Mouse (Mus musculus) left cerebral cortex, adult 8-10 months (tissue): ENCODE results near the gene Olfr31. TPM values are rescaled to one million over a fixed set of nuclear protein-coding genes. Genes with fewer than 3 reads are reported as not detected.
A peak's percentile ranks its signal among the peaks of the same experiment; 100 is the strongest.

Source experiments
- DNase-seq, 2 experiments: peaks; one replicate each; pipeline ENCODE4 v3.0.0; 2022; ENCODE audit warnings: low spot score in 2 of 2
- total RNA-seq, 4 experiments: library from RNA; stranded (reverse); gene quantifications; 2 replicates each; pipeline ENCODE4 v1.2.4; 2022

Gene Olfr31
- total RNA-seq = not detected

DNA sequence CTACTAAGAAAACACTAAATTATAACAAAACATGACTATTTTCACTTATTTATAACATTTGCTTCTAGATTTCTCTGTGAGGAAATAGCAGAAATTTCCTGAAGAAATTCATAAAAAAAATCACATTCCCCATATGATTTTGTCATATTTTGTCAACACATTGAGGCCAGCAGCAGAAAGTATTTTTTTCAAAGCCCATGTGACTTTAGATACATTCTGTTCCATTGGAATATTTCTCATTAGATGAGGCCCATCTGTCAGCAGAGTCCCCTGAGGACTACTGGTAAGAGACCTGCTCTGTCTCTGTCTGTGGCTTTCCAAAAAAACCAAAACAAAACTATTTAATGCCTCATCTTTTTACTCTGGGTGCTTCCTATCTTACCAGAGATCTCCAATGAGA is at the start of gene Olfr31:
Gene Olfr31, plus strand, starts transcription at position 301 of the 400 bp plus-strand sequence.
- no peak for DNase-seq

GRCm38 (mm10) chr14:14294426-14294825 is 28.2 kb upstream of the Olfr31 start:
- no peak for DNase-seq

DNA sequence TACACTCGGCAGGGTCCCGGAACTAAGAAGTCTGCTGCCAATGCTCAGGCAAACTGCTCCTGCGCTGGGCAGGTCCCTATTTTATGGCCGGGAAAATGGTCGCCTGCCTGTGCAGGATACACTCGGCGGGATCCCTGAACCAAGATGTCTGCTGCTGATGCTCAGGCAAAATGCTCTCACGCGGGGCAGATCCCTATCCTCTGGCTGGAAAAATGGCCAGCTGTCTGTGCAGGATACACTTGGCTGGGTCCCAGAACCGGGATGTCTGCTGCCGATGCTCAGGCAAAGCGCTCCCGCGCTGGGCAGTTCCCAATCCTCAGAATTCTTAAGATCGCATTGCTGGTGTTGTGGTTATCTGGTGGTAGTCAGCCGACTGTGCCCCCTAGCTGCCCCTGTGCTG is 13.7 kb upstream of the Olfr31 start:
- no peak for DNase-seq

DNA sequence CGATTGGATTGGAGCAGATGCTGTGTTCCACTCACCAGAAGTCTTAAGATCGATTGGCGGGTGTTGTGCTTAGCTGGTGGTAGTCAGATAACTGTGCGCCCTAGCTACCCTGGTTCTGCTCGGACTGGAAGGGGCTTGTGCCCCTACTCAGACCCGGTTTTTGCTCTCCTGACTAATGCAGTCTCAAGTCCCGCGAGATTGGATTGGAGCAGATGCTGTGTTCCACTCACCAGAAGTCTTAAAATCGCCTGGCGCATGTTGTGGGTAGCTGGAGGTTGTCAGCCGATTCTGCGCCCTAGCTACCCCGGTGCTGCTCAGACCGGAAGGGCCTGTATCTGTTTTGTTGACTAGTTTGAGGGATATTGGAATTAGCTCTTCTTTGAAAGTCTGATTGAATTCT is 13.2 kb upstream of the Olfr31 start:
- no peak for DNase-seq

DNA sequence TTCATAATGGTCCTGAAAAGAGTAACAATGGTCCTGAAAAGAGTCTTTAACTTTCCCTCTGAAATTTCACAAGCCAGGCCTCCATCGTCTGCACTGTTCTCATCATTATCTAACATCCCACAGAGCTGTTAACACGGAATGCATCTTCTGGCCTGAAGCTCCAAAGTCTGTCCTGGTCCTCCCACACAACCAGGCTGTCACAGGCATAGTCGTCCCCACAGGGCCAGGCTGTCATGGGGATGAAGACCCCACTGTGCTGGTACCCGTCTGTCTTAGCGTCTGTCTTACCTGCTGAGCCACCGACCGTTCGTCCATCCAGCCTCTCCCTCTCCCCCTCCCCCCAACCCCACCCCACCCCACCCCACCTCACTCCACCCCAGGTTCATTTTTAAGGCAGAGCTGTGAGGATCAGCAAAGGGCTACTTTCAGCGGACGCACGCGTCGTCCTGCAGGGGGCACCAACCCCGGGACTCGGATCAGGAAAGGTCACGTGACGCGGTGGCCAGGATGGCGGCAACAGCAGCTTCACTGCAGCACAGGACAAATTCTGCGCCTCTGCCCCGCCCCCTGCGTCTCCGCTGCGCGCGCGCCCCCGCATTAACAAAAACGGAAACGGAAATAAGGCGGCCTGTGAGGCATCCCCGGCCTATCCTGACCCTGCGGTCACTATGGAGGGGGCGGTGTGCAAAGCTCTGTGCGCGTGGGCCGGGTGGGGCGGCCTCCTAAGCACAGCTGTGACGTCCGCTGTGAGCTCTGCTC is 22.7 kb downstream of the Olfr31 start:
- peak in 1 of 2 experiments; percentile 79 for DNase-seq

DNA sequence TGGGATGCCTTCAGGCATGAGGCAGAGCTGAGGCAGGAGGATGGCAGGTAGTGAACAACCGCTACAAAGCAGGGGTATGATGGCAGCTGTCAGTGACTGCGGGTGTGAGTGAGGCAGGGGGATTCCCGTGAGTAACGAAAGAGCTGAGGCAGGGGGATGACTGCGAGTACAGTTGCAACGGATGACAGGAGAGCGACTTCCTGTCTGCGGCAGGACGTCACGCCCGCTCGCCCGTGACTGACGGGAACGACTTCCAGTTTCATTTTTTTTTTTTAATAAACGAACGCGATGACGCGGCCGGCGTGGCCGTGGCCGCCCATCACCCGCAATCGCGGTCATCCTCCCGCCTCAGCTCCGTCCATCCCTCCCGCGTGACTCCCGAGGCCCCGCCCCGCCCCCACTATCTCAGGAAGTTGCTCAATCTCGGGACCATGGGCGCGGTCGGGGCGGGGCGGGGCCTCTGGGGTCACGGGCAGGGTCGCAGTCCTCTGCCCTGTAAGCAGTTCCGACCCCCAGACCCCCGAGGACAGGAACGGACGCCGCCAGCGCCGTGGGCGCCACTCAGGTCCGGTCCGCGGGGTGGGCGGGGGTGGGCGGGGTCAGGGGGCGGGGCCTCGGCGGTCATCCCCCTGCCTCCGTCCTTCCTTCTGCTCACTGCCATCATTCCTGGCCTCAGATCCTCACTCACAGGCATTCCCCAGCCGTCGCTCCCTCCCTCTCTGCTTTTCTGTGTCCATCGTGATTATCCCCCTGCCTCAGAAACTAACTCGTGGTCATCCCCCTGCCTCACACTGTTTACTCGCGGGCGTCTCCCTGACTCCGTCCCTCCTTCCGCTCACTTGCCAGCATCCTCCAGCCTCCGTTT is 23.6 kb downstream of the Olfr31 start, which contains the start of gene Il3ra:
Gene Il3ra, plus strand, starts transcription at position 328 of the 865 bp plus-strand sequence.
- DNase-seq = peak in 1 of 2 experiments; percentile 68

- peak in 1 of 2 experiments; percentile 18 for DNase-seq
Measured at GRCm38 (mm10) chr14:14346813-14347100, 24.1 kb downstream of the Olfr31 start.

DNA sequence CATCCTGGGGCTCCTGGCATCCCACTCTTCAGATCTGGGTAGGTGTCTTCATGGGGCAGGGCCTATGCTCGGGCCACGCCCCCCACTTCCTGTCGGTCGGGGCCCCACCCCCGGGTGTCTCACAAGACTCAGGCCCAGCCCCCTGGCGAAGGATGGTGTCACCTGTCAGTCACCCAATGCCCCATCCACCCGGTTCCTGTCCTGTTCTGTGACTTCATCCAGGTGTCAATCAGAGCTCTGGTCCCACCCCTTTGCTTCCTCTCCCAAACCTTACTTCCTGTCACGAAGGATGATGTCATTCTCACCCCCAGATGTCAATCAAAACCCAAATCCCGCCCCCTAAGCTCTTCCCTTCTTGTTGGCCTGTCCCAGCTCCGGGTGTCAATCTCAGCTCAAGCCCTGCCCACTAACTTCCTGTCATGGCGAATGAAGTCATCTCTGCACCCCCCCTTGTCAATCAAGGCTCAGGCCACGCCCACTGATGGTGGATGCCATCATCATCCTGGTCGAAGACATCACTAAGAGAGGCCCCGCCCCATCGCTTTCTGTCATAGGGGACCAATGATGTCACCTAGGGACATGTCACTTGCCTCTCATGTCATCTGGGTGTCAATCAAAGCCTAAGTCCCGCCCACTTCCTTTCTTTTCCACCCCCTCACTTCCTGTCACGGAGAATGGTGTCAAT is 24.7 kb downstream of the Olfr31 start:
- DNase-seq = peak in 1 of 2 experiments; percentile 59

DNA sequence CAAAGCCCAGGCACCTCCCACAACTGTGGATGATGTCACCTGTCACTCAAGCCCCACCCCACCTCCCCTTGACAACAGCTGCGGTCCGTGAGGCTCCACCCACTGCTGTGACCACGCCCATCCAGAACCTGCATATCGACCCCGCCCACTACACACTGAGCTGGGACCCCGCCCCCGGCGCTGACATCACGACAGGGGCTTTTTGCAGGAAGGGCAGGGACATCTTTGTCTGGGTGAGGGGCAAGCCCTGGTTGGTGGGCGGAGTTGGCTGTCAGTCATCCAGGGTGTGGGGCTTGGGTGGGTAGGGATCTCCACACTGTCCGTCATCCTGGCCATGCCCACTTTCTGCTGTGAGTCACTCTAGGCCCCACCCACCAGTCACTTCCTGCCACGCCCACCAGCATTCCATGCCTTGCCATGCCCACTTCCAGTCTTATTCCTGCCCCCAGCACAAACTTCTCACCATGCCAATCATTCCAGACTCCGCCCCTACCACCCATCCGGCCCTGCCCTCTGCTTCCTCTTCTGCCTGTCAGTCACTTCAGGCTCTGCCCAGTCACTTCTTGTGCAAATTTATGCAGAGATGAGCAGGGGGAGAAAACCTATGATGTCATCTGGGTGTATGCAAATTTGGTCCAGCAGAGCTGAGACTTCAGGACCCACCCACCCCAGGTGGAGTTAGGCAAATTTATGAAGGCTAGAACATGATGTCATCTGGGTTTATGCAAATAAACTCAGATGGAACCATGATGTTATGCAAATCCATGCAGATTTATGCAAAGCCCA is 25.4 kb downstream of the Olfr31 start:
- peak in 1 of 2 experiments; percentile 62 for DNase-seq

DNA sequence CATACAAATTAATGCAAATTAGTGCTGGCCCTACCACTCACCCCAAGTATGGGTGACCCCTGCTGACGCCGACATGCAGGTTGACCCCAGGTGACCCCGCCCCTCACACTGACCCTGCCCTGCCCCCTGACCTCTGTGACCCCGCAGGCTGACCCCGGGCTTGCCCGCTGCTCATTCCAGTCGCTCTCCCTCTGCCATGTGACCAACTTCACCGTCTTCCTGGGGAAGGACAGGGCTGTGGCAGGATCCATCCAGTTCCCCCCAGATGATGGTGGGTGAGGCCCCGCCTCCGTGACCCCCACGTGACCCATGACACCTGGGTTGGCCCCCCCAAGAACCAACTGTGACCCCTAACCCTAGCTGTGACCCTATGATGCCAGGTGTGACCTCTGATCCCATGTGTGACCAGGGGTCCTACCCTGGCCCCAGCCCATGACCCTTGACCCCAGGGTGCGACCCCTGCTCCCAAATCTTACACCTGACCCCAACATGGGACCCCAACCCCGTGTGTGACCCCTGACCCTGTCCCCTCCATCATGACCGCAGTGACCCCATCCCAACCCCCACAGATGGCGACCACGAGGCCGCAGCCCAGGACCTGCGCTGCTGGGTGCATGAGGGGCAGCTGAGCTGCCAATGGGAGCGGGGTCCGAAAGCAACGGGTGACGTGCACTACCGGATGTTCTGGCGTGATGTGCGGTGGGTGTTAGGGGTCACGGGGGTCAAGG is 26.2 kb downstream of the Olfr31 start:
- peak in 1 of 2 experiments; percentile 24 for DNase-seq

- DNase-seq = peak in 1 of 2 experiments; percentile 38
Measured at GRCm38 (mm10) chr14:14349485-14350262, 27.0 kb downstream of the Olfr31 start.

- DNase-seq = peak in 1 of 2 experiments; percentile 13
Measured at GRCm38 (mm10) chr14:14350263-14351147, 27.9 kb downstream of the Olfr31 start.

DNA sequence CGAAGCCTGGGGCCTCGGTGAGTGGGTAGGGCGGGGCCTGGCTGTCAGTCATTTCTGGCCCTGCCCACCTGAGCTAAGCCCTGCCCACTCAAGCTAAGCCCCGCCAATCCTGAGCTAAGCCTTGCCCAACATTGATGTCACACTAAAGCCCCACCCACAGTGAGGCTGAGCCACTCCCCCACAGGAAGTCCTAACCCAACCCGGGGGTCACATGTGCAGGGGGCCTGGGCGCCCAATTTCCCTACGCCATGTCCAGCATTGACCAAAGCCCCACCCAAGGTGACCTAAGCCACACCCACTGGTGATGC is 28.5 kb downstream of the Olfr31 start:
- peak in 1 of 2 experiments; percentile 15 for DNase-seq

DNA sequence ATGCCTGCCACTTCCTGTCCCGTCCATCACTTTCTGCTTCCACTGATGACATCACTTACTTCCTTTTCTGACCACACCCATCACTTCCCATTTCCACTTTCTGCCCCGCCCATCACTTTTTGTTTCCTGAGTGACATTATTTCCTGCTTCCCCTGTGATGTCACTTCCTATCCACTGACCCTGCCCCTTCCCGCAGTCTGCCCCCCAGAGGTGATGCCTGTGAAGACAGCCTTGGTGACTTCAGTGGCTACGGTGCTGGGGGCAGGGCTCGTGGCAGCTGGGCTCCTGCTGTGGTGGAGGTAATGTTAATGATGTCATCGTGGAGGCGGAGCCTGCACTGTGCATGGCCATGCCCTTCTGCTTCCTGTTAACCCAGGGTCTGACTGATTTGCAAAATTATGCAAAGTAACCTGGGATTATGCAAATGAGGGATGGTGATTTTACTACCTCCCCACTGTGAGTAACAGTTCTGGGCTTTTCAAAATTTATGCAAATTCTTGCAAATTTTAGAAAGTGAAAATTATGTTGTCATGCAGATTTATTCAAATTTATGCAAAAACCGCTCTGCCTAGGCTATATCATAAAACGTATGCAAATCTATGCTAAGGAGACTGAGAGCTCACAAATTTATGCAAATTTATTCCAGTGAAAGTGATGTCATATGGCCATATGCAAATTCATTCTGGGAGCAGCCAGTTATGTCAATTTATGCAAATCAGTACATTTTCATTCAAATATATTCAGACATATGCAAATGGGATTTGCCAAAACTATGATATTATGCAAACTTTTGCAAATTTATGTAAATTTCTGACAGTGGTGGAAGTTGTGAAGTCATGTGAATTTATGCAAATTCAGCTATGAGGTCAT is 29.3 kb downstream of the Olfr31 start:
- peak in 1 of 2 experiments; percentile 9 for DNase-seq

- DNase-seq = peak in 1 of 2 experiments; percentile 5
Measured at GRCm38 (mm10) chr14:14352606-14353005, 30.0 kb downstream of the Olfr31 start.

- no peak for DNase-seq
Measured at GRCm38 (mm10) chr14:14353081-14353732, 30.6 kb downstream of the Olfr31 start.
